Mouse (Mus musculus): Measurements from ENCODE around the gene Atp6v0d1. TPM values are rescaled to one million over a fixed set of nuclear protein-coding genes. Genes with fewer than 3 reads are reported as not detected.
A peak's percentile ranks its signal among the peaks of the same experiment; 100 is the strongest.

The Atp6v0d1 gene
- total RNA-seq, 2 experiments from 2014 or later = 58.2 to 59.5 TPM

DNA sequence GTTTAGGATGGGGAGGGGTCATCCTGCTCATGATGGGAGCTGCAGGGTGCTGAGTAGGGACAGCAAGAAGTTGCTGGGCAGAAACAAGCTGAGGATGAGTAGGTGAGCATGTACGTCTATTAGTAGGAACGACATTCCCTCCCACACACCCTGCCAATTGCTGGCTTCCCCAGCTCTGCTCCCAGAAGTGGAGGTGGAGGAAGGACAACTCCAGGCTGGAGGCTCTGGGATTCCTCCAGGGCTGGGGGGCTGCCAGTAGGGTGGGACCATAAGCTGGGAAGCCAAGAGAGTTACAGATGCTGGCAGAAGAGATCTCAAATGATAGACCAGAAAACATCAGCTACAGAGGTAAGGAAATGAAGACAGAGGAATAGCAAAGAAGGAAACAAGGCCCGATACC is 29.3 kb downstream of the Atp6v0d1 start:
- DNase-seq = no peak

DNA sequence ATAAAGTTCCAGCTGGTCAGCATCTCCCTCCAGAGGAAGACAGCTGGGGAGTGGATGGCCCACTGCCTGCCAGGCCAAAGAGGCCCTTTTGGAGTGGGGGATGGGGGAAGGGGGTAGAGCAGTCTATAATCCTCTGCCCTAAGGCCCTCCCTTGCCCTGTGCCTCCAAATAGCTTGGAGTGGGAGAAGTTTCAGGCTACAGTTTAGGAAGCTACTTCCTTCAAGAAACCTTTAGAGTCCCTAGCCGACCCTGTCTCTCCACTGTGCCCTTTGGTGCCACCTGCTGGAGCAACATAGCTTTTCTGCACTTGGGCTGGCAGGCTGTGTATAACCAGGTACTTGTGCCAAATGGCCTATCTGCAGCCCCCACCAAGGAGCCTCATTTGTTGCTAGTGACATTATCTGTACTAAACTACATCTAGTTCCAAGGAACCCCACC is 31.9 kb downstream of the Atp6v0d1 start:
- peak; percentile 87 for DNase-seq

DNA sequence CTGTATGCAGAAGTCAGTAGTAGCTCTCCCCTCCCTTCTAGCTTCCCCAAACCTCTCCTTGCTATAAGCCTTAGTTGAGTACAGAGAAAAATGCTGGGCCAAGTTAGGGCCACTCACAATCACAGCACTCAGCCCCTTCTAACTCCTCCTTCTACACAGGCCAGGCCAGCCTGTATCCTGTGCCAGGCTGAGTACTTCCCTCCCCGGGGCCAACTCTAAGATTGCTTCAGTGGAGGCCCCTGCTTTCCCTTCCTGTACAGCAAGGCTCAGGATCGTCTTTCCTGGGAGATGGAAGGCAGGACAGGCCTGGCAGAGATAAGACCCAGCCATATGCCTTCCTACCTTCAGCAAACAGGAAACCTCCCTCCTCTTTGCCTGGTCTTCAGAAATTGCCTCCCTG is 32.4 kb downstream of the Atp6v0d1 start:
- no peak for DNase-seq

DNA sequence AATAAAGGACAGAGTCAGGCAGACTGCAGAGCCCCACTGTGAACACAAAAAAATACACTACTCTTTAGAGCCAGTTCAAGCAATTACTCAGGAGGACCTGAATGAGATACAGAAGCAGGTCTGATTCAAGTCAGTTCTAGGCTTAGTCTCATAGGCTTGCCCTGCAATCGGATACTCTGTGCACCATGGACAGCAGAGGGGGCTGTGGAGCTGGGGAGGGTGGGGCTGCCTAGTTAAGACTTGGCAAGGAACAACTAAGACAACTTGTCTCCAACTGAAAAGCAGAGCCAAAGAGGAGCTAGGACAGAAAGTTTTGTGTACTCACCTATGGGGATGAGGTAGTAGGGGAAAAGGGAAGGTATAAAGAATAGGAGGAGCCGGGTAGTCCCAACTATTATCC is 34.1 kb downstream of the Atp6v0d1 start:
- peak; percentile 80 for DNase-seq

DNA sequence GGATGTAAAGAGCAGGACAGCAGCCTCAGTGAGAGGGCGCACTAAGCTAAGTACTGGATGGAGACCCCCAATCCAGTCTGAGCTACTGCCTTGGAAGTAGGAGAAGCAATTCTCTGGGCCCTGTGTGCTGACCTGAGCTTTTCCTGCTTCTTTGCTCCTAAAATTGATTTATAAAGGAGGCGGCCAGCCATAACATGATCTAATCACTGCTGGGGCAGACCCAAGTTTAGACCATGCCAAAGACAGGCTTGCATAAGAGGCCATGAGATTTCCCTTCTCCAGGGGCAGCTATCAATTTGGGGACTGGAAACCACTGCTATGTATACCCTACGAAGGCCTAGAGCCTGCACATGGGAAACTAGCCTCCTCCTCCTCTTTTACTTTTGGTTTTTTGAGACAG is 36.6 kb downstream of the Atp6v0d1 start:
- DNase-seq = no peak

DNA sequence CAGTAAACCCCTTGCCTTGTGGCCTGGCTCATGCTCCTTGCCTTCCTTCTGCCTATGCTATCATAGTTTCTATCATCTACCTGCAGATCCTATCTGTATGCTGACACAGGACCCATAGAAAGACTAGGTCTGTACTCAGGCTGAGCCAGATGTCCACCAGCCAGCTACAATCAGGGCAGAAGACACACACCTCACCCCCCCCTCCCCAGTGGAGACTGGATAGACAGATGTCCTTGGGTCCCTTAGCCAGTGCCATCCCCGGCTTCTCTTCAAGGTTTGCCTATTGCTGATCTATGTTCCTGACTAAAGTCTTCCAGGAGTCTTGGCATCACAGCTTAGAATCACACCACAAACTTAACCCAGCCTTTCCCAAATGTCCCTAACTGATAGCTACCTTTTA is 37.6 kb downstream of the Atp6v0d1 start:
- DNase-seq = no peak

DNA sequence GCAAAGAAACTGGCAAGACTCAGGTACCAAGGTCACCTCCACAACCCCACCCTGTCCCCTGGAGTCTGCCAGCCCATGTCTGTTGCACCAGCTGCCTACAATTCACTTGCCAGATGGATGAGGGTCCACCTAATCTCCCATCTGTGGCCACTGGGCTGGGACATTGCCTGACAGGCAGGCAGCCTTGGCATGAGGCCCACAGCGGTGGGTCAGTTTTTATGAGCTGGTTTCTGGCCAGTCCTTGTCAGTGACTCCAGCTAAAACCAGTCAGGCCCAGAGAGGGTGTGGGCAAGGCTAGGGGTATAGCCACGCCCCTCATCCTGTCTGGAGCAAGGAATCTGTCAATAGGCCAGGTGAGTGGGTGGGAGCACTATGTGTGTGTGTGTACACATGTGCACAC is 38.7 kb downstream of the Atp6v0d1 start:
- DNase-seq = peak; percentile 63

DNA sequence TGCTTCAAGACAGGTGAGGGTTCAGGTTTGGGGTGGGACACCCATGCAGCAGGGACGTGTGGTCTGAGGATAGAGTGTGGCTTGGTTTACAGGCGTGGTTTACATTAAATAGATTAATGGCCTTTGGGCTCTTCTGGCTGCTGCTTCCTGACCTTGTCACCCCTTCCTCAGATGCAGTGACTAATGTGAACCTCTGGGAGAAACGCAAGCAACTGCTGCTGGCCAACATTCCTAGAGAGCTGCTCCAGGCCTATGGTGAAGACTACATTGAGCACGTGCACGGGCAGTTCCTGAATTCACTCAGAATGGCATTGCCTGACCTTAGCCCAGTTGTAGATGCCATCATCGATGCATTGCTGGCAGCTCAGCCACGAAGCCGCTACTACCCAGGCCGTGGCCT is 43.0 kb downstream of the Atp6v0d1 start:
- no peak for DNase-seq

DNA sequence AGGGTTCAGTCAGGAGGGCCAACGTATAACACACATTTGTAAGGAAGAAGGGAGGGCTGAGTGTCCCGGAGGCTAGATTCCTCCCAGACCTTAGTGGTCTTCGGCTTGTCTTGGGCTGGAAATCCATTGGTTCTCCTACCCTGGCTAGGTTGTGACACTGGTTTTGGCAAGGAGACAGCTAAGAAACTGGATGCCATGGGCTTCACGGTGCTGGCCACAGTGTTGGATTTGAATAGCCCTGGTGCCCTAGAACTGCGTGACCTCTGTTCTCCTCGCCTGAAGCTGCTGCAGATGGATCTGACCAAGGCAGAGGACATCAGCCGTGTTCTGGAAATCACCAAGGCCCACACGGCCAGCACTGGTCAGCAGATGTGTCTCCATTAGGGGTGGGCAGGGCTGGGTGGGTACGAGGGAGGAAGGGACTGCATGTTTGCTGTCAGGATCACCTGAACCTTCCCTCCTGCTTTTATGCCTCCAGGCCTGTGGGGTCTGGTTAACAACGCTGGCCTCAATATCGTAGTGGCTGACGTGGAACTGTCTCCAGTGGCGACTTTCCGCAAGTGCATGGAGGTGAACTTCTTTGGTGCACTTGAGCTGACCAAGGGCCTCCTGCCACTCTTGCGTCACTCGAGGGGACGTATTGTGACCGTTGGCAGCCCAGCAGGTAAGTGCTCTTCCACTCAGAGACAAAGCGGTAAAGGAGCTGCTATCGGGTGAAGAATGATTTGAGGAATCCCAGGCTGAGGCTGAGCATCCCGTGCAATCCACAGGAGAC is 43.7 kb downstream of the Atp6v0d1 start:
- no peak for DNase-seq

DNA sequence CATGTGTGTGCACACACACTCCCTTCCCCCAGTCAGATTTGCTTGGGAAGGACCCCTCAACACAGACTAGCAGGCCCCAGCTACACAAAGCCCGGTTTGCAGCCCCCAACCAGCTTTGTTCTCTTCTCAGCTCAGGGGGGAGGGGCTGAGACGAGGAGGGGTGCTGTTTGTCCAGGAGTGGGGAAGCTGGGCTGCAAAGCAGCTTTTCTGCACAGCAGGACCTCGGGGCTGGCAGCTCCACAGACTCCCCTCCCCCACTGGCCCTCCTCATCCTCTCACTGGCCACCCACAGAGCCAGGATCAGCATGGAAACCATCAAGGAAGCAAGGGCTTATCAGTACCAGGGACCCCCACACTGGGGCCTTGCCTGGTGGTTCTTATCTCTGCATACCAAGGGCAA is 44.8 kb downstream of the Atp6v0d1 start:
- DNase-seq = no peak

DNA sequence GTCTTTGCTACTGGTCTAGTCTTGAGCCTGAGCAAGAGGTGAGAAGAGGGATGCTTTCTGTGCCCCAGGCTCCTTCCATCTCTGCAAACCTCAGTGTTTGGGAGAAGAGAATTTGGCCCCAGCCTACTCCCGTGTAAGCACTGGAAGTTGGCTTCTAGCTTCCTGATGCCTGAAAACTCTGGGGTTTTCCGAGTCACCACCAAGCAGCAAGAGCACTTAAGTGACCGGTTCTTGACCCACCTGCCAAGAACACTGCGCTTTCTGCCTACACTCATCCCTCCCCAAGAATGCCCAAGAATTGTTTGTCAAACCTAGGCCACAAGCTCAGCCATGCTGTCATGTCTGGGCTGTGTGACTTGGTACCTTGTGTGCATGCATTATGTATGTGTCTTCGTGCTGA is 45.3 kb downstream of the Atp6v0d1 start:
- no peak for DNase-seq

DNA sequence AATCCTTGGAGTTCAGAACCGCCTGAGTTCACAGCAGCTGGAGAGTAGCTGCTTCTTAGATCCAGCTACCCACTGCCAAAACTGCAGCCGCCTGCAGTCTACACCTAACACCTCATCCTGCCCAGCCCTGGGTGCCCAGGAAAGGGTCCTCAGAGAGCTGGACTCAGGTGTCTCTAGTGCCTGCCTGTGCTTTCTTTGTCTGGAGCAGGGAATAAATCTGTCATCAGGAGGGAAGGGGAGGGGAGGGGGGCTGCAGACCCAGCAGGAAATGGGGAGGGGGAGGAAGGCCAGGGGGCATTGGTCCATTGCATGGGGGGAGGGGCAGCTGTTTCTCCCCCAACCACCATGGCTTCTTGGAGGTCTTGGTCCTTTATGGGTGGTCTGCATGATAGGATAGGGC is 46.3 kb downstream of the Atp6v0d1 start:
- no peak for DNase-seq

DNA sequence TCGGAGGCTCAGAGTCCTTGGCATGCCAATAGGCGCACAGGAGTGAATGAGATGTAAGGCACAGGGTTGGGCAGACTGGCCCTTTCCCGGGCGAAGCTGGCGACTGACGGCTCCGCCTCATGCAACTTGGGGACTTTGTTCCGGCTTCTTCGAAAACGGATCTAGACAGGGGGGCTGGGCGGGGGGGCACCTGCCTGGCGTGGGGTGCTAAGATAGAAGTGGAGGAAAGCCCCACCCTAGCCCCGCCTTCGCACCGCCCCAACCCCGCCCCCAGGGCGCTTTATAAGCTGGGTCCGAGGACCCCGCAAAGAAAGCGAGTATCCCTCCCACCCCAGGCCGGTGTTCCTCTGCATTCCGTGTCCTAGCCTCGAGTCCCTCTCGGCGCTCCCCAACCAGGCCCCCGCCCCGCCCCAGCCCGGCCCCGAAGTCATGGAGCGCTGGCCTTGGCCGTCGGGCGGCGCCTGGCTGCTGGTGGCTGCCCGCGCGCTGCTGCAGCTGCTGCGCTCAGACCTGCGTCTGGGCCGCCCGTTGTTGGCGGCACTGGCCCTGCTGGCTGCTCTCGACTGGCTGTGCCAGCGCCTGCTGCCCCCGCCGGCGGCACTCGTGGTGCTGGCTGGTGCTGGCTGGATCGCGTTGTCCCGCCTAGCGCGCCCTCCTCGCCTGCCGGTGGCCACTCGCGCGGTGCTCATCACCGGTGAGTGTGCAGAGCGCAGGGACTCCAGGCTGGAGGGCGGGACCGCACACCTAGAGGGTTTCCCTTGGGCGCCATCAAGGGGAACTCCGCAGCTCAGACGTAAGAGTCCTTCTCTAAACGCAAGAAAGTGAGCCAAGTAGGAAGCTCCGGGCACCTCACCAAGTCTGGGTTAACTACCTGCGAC is 47.2 kb downstream of the Atp6v0d1 start, which contains the start of gene Hsd11b2:
TSS of gene Hsd11b2 (plus strand) at position 320 of the 878 bp plus-strand sequence.
- peak; percentile 43 for DNase-seq

DNA sequence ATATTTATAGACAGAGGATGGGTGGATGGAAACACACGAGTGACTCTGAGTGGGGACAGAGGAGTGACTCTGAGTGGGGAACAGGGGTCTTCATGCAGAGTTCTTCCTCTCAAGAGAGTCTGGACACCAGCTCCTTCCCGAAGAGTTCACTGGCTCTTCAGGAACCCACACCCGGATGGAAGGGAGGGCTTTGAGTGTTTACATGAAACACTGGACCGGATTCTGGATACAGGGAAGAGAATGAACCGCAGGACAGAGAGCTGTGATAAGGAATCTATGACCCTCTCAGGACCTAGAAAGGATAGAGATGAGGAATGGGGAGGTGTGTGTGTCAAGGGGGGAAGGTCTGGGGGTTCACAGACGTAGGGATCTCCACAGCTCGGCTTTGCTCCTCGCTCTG is 48.5 kb downstream of the Atp6v0d1 start:
- no peak for DNase-seq

DNA sequence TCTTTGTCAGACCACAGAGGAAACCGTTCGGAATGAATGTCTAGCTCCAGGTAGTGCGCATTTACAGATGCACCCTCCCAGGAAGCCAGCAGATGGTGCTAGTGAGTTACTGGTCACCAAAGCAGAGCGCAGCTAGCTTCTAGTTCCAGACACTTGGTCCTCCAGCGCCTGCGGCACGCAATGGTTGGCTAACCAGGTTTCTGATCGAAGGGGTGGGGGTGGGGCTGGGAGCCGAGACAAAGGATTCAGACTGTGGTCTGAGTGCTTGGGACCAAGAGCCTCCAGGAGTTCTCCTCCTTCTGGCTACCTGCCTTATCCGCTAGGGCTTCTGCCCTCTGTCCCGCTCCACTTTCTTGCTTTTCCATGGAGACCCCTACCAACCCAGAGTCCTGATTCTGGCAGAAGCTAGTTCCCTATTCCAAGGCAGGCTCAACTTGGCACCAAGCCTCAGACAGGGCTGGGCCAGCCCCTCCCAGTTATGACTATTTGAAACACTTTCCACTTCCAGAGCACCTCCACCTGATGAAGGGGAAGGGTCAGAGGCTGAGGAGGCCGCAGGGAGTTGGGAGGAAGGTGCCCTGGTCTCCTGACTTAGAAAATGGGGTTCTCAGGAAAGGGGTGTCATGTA is 49.7 kb downstream of the Atp6v0d1 start:
- peak; percentile 84 for DNase-seq

DNA sequence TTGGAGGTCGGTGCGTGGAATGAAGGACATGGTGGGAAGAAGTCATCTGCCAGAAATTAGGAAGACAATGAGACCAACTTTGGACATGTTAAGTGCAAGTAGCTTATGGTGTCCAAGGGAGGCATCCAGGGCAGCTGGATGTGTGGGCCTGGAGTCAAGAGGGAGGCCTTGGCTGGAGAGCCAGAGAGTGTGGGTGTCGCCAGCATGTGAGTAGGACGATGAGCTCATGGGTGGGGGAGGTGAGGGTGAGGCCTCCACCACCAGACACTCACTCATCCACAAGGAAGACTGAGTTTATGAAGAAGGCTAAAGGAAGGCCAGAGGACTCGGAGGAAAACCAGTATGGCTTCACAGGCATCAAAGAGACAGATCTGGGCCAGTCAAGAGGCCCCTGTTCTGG is 51.2 kb downstream of the Atp6v0d1 start:
- peak; percentile 54 for DNase-seq

DNA sequence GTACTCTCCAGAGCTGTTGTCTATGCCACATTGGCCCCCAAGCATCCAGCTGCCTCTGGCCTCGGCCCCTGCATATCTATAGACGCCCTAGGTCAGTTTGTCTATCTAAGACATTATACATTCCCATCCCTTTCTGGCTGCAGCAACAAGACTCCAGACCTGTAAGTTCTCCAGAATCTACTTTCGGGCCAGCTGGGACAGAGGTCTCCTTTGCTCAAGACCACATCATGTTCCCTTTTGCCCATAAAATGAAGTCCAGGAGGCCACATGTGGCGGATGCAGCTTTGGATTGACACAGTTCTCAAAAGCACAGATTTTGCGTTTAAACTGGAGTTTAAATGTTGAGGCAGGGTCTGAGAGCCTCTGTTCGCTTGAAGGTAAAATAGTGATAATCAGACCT is 51.7 kb downstream of the Atp6v0d1 start:
- no peak for DNase-seq

DNA sequence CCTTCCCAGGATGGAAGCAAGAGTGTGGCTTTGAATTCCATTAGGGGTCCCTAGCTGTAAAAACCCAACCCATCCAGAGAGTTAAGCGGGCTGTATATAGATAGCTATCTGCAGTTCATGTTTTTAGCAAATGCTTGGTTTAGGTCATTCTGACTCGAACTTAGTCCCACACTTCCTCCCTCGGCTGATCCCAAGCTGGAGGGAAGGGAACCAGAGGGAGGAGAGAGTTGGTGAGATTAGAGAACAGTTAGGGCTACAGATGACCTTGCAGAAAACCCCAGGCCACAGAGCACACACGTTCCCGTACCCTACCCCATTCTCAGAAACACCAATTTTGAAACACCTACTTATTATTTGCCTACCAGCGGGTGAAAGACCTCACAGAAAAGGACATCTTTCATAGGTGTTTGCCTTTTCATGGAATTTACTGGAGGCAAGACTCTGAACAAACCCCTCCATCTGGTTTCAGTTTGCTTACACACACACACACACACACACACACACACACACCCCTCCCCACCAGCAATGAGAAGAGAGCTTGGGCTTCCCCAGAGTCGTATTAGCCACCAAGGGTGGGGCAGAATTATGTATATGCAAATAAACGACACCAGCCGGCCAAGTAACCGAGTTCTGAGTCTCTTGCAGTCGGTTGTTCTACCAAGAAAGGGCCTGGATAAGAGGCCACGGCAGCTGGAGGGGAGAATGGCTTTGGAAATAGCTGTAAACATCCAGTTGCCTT is 55.7 kb downstream of the Atp6v0d1 start:
- DNase-seq = no peak

DNA sequence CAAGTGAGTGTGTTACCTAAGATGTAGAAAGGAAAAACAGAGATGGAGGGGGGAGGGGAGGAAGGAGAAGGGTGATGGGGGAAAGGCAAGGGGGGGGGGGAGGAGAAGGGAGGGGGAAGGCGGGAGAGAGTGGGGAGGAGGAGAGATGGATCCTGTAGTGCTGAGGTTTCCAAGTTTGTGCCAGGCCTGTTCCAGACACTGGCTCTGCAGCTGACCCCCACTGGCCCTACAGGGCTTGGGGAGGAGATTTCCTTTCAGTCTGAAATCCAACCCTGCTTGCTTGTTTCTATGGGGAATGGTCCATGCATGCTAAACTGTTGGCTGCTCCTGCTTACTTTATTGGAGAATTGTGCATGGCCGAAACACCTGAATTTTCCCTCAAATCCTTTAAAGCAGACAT is 57.1 kb downstream of the Atp6v0d1 start:
- DNase-seq = no peak

DNA sequence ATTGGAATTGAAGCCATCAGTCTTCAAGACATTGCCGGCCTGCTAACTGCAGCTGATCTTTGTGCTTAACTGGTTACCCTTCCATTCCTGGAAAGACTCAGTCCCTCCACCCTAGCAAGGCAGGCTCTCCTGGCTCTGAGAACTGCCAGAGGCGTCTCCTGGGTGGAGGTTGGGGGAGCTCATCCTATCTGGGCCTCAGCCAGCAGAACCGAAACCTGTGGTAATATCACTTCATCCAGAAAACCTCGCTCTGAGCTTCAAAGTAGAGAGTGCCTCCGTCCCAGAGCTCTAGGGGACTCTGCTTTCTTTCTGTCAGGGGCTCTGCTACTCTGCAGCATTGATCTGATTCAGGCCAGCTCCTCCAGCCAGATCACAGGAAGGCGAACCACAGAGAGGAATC is 58.9 kb downstream of the Atp6v0d1 start:
- DNase-seq = no peak

DNA sequence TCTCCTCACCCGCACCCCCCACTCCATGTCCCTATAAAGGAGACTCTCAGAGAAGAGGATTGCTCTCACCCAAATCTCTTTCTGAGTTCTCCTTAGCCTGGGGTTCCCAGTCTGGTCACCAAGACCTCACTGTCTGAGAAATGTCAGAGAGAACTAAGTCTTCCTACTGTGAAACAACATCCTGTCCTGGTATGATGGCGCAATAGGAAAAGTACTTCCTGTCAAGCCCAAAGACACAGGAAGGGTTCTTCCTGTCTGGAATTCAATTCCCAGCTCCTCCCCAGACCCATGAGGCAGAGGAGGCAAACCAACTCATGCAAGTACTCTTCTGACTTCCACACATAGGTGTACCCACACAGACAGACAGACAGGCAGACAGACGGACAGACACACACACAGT is 61.2 kb downstream of the Atp6v0d1 start:
- no peak for DNase-seq

DNA sequence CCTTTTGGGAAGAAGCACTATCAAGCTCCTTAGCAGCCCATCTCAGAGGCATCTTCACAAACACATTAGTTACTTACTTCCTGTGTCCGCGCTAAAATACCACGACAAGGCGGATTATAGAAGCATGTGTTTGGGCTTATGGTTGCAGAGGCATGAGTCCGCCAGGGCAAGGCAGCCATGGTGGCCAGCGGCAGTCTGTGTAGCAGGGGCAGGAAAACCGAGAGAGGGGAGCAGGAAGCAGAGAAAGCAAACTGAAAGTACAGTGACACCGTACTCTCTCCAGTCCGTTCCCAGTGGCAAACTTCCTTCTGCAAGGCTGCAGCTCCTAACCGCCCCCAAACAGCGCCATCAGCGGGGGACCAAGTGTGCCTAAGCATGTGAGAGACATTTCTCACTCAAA is 66.1 kb downstream of the Atp6v0d1 start:
- DNase-seq = no peak
